Mouse (Mus musculus): ENCODE measurements around the gene Otos. TPM values are rescaled to one million over a fixed set of nuclear protein-coding genes. Genes with fewer than 3 reads are reported as not detected.

Otos gene
- total and polyA plus RNA-seq, 3 experiments: 0.66 TPM; not detected in 2

- Histone ChIP-seq H3K4me3 (ENCODE audit: low read depth, low read length) (no peak overlapping the region), H3K27me3 (ENCODE audit: insufficient read depth, low read length) (peaks cover 13% of the 10 kb centered on the region), H3K9me3 (replicated peaks) (no peaks in the 10 kb centered on the region), H3K4me1 (ENCODE audit: insufficient read depth, low read depth, low read length) (peaks cover 3% of the 10 kb centered on the region), H3K36me3 (replicated peaks) (peaks cover 25% of the 10 kb centered on the region)
- ATAC-seq (ENCODE audit: extremely low read depth, insufficient number of reproducible peaks, low FRiP score, poor library complexity, severe bottlenecking): no peak
- TF ChIP-seq POLR2AphosphoS5 (IDR thresholded peaks at IDR 0.05; ENCODE audit: insufficient replicate concordance, low read depth, low read length) (no peak), GATA1 (IDR thresholded peaks at IDR 0.05; ENCODE audit: borderline replicate concordance, low read length) (no peak), CTCF (IDR thresholded peaks at IDR 0.05; ENCODE audit: low read depth, low read length) (no peak)
- DNase-seq (ENCODE audit: low spot score): no peak
Observed at GRCm38 (mm10) chr1:92632196-92632595, 16.4 kb downstream of the Otos start.

- H3K27me3 ChIP-seq (ENCODE audit: insufficient read depth, low read length): peaks cover 13% of the 10 kb centered on the region
- H3K36me3 ChIP-seq (replicated peaks): no peaks in the 10 kb centered on the region
- no peaks in the 10 kb centered on the region for H3K9me3 ChIP-seq (replicated peaks)
- DNase-seq (ENCODE audit: low spot score) (no peak), ATAC-seq (ENCODE audit: extremely low read depth, insufficient number of reproducible peaks, low FRiP score, poor library complexity, severe bottlenecking) (no peak)
- no peak overlapping the region for H3K4me3 ChIP-seq (ENCODE audit: low read depth, low read length)
- H3K4me1 ChIP-seq (ENCODE audit: insufficient read depth, low read depth, low read length): no peaks in the 10 kb centered on the region
- TF ChIP-seq GATA2 (IDR thresholded peaks at IDR 0.05; ENCODE audit: borderline replicate concordance, low read depth, low read length): no peak
- no peak for TF ChIP-seq POLR2AphosphoS5 (IDR thresholded peaks at IDR 0.05; ENCODE audit: insufficient replicate concordance, low read depth, low read length)
- TF ChIP-seq TAL1 (conservative IDR thresholded peaks at IDR 0.05; ENCODE audit: low read depth, low read length): no peak
- TF ChIP-seq GATA1 (IDR thresholded peaks at IDR 0.05; ENCODE audit: borderline replicate concordance, low read length): no peak
- TF ChIP-seq CTCF (IDR thresholded peaks at IDR 0.05; ENCODE audit: low read depth, low read length): no peak
Observed at GRCm38 (mm10) chr1:92628227-92628626, 20.4 kb downstream of the Otos start.

DNA sequence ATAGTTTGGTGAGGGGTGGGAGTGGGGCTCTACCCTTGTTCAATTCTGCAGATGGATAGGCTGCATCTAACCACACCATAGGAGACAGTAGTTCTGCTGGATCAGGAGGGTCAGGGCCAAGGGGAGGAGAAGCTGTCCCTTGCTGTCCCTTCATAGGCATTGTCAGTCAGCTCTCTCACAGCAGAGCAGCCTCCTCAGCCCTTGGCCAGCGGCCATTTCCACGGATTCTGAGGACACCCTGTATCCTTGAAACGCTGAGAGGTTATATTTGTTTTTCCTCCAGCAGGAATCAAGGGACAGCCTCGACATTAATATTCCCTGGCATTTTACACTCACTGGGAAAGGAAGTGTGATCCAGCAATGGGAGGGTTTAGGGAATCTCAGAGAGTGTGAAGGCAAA, 30.3 kb downstream of the Otos start:
- Histone ChIP-seq H3K27me3 (ENCODE audit: insufficient read depth, low read length) (peaks cover 26% of the 10 kb centered on the region), H3K4me1 (ENCODE audit: insufficient read depth, low read depth, low read length) (no peaks in the 10 kb centered on the region; the same call in 1 of the 2 replicates), H3K4me3 (ENCODE audit: low read depth, low read length) (no peak overlapping the region), H3K36me3 (replicated peaks) (no peaks in the 10 kb centered on the region), H3K9me3 (replicated peaks) (no peaks in the 10 kb centered on the region)
- ATAC-seq (ENCODE audit: extremely low read depth, insufficient number of reproducible peaks, low FRiP score, poor library complexity, severe bottlenecking) (no peak), DNase-seq (ENCODE audit: low spot score) (no peak)
- TF ChIP-seq POLR2AphosphoS5 (IDR thresholded peaks at IDR 0.05; ENCODE audit: insufficient replicate concordance, low read depth, low read length) (no peak), CTCF (IDR thresholded peaks at IDR 0.05; ENCODE audit: low read depth, low read length) (no peak), GATA2 (IDR thresholded peaks at IDR 0.05; ENCODE audit: borderline replicate concordance, low read depth, low read length) (no peak), TAL1 (conservative IDR thresholded peaks at IDR 0.05; ENCODE audit: low read depth, low read length) (no peak), GATA1 (IDR thresholded peaks at IDR 0.05; ENCODE audit: borderline replicate concordance, low read length) (no peak)

DNA sequence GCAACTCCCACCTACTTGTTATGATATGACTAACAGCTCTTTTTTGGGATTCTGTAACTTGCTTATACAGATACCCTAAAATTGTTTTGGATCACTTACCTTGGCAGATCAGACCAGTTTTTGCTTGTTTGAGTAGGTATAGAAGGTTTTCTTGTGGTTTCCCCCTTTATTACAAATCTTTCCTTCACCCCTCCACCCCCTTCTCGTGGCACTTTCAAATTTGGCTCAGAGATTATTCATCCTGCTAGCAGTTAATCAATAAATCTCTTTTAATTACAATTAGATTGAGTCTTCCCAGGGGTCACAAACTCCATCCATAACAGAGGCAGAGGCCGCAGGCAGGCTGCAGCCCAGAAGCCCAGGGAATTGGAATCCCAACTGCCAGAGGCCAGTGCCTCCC, 31.2 kb downstream of the Otos start, which contains the start of gene Olfr12:
TSS of gene Olfr12 (plus strand) at position 301 of the 400 bp plus-strand sequence.
- Histone ChIP-seq H3K9me3 (replicated peaks) (no peaks in the 10 kb centered on the region), H3K4me1 (ENCODE audit: insufficient read depth, low read depth, low read length) (no peaks in the 10 kb centered on the region; the same call in 1 of the 2 replicates), H3K27me3 (ENCODE audit: insufficient read depth, low read length) (peaks cover 26% of the 10 kb centered on the region), H3K4me3 (ENCODE audit: low read depth, low read length) (no peak within 1 kb of the TSS), H3K36me3 (replicated peaks) (no peaks in the 10 kb centered on the region)
- ATAC-seq (ENCODE audit: extremely low read depth, insufficient number of reproducible peaks, low FRiP score, poor library complexity, severe bottlenecking): no peak
- DNase-seq (ENCODE audit: low spot score): no peak
- TF ChIP-seq GATA2 (IDR thresholded peaks at IDR 0.05; ENCODE audit: borderline replicate concordance, low read depth, low read length): no peak
- TF ChIP-seq TAL1 (conservative IDR thresholded peaks at IDR 0.05; ENCODE audit: low read depth, low read length): no peak
- TF ChIP-seq GATA1 (IDR thresholded peaks at IDR 0.05; ENCODE audit: borderline replicate concordance, low read length): no peak
- TF ChIP-seq POLR2AphosphoS5 (IDR thresholded peaks at IDR 0.05; ENCODE audit: insufficient replicate concordance, low read depth, low read length): no peak
- TF ChIP-seq CTCF (IDR thresholded peaks at IDR 0.05; ENCODE audit: low read depth, low read length): no peak

- Histone ChIP-seq H3K9me3 (replicated peaks) (no peaks in the 10 kb centered on the region), H3K36me3 (replicated peaks) (no peaks in the 10 kb centered on the region), H3K27me3 (ENCODE audit: insufficient read depth, low read length) (peaks cover 26% of the 10 kb centered on the region), H3K4me3 (ENCODE audit: low read depth, low read length) (no peak overlapping the region), H3K4me1 (ENCODE audit: insufficient read depth, low read depth, low read length) (no peaks in the 10 kb centered on the region)
- TF ChIP-seq GATA2 (IDR thresholded peaks at IDR 0.05; ENCODE audit: borderline replicate concordance, low read depth, low read length): no peak
- no peak for TF ChIP-seq CTCF (IDR thresholded peaks at IDR 0.05; ENCODE audit: low read depth, low read length)
- TF ChIP-seq POLR2AphosphoS5 (IDR thresholded peaks at IDR 0.05; ENCODE audit: insufficient replicate concordance, low read depth, low read length): no peak
- no peak for TF ChIP-seq GATA1 (IDR thresholded peaks at IDR 0.05; ENCODE audit: borderline replicate concordance, low read length)
- TF ChIP-seq TAL1 (conservative IDR thresholded peaks at IDR 0.05; ENCODE audit: low read depth, low read length): no peak
- DNase-seq (ENCODE audit: low spot score) (no peak), ATAC-seq (ENCODE audit: extremely low read depth, insufficient number of reproducible peaks, low FRiP score, poor library complexity, severe bottlenecking) (no peak)
Observed at GRCm38 (mm10) chr1:92616046-92616445, 32.6 kb downstream of the Otos start.

DNA sequence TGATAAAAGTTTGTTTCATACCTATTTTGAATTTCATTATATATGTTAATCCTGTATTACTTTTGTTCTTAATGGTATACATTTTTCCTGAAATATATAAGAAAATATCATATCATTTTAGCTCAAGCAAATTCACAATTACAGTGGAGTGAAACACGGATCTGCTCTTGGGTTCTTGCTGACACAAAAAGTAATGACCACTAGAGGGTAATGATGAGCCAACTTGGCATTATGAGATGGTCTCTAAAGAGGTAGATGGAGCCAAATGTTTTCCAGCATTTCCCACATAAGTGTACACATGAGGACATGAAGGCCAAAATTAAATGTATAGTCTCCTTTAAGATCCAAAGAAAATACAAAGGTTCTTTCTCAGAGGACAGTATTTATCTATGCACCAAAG, 34.1 kb downstream of the Otos start:
- DNase-seq (ENCODE audit: low spot score) (no peak), ATAC-seq (ENCODE audit: extremely low read depth, insufficient number of reproducible peaks, low FRiP score, poor library complexity, severe bottlenecking) (no peak)
- TF ChIP-seq TAL1 (conservative IDR thresholded peaks at IDR 0.05; ENCODE audit: low read depth, low read length) (no peak), POLR2AphosphoS5 (IDR thresholded peaks at IDR 0.05; ENCODE audit: insufficient replicate concordance, low read depth, low read length) (no peak), CTCF (IDR thresholded peaks at IDR 0.05; ENCODE audit: low read depth, low read length) (no peak), GATA2 (IDR thresholded peaks at IDR 0.05; ENCODE audit: borderline replicate concordance, low read depth, low read length) (no peak), GATA1 (IDR thresholded peaks at IDR 0.05; ENCODE audit: borderline replicate concordance, low read length) (no peak)
- H3K27me3 ChIP-seq (ENCODE audit: insufficient read depth, low read length): peaks cover 20% of the 10 kb centered on the region
- no peaks in the 10 kb centered on the region for H3K9me3 ChIP-seq (replicated peaks)
- no peaks in the 10 kb centered on the region for H3K4me1 ChIP-seq (ENCODE audit: insufficient read depth, low read depth, low read length)
- H3K4me3 ChIP-seq (ENCODE audit: low read depth, low read length): no peak overlapping the region
- no peaks in the 10 kb centered on the region for H3K36me3 ChIP-seq (replicated peaks)
